Mouse (Mus musculus) urinary bladder, adult 2 months (tissue): ENCODE results near the gene Olfr25. TPM values are rescaled to one million over a fixed set of nuclear protein-coding genes. Genes with fewer than 3 reads are reported as not detected.

ENCODE experiments used
- DNase-seq: peaks from one replicate; pipeline ENCODE4 v3.0.0; 2022; ENCODE audit warnings: low spot score
- polyA plus RNA-seq: library from polyadenylated mRNA; depleted of rRNA; stranded (reverse); fragments of >200 nt; gene quantifications from 2 replicates; pipeline ENCODE4 v1.2.3, GENCODE M21; 2012; rRNA removed

Olfr25 gene
- not detected in 2 replicates for polyA plus RNA-seq

DNA sequence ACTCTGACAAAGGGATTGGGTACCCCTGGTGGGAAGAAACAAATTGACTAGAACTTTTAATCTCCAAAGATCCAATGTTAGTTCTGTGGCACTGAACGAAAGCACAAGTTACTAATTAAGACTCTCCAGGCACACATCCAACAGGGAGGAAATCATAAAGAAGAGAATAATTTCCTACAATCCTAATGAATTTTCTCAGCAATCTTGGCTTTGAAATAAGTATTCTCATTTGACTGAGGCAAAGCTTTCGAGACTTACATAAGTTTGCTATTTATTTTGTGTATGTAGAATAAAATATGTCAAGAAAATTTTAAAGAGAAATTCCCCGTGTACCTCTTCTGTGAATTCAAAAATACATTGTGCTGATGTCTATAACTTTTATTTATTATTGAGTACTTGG lies at the start of gene Olfr25:
Olfr25 (plus strand) TSS at position 301 of the 400 bp plus-strand sequence.
- no peak for DNase-seq

DNA sequence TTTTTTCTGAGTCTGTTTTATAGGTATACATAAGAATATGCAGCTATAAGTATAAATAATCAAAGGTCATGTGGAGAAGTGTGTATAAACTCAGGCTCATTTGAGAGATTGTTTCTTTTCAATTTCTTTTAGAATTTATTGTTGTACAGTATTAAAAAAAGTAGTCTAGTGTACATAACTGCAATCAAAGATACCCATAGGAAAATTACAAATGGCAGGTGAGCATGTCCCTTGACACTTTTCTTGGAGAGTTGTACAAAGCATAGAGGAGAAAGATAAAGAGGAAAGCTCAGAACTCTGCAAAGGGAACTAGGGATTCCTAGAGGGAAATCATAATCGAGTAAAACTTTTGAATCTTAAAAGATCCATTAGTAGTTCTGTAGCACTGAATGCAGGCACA lies 38.1 kb upstream of the Olfr25 start, which contains the start of gene Olfr896-ps1:
Olfr896-ps1 (plus strand) TSS at position 301 of the 400 bp plus-strand sequence.
- no peak for DNase-seq

DNA sequence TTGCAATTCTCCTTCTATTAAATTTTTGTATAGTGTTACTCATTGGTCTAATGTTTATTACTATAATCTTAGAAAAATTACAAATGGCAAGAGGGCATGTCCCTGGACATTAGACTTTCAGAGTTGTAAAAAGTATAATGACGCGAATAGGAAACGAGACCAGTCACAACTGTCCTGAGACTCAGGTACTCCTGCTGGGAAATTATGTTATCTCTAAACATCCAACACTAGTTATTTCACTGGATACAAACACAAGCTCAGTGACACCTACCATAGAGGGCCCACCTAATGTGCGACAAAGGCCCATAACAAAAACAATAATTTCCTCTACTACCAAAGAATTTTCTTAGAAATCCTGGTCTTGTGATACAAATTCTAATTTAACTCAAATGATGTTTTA lies 19.3 kb downstream of the Olfr25 start, which contains the start of gene Olfr898:
Olfr898 (plus strand) TSS at position 301 of the 400 bp plus-strand sequence.
- no peak for DNase-seq

DNA sequence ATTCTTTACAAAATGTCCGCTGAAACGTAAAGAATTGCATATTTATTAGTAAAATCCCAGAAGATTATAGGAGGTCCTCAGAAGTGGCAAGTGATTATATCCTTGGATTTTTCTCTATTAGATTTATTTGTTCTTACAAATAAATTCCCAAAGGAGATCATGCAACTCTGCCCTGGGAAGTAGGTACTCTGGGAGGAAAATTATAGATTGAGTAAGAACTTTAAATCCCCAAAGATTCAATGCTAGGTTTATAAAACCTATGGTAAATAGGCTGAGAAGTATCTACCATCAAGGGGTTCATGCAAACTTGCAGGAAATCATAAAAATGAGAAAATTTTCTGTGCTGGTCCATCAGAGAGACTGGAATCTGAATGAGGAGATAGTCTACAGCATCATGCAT lies 37.7 kb downstream of the Olfr25 start, which contains the start of gene Olfr250:
Olfr250 (plus strand) TSS at position 301 of the 400 bp plus-strand sequence.
- no peak for DNase-seq

DNA sequence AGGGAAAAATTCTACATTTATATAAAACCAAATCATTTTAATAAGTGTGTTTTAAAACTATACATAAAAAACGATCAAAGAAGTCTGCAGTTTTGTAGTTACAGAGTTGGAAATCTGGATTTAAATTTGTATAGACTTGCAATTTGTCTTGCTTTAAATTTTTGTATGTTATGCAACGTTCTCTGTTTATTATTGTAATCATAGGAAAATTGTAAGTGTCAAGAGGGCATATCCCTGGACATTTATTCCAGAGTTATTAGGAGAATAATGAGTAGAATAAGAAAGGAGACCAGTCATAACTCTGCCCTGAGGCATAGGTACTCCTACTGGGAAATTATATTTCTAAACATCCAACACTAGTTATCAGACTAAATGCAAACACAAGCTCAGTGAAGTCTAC lies 47.9 kb downstream of the Olfr25 start, which contains the start of gene Olfr251:
Olfr251 (plus strand) TSS at position 301 of the 400 bp plus-strand sequence.
- no peak for DNase-seq

Other genes starting within 250 kb of the Olfr25 start
- not detected in 2 replicates for gene Olfr887, start 245.0 kb upstream of the Olfr25 start, polyA plus RNA-seq
- not detected in 2 replicates for gene Olfr888, start 220.9 kb upstream of the Olfr25 start, polyA plus RNA-seq
- gene Olfr889, start 213.9 kb upstream of the Olfr25 start, polyA plus RNA-seq = not detected in 2 replicates
- gene Olfr890, start 186.5 kb upstream of the Olfr25 start, polyA plus RNA-seq = not detected in 2 replicates
- not detected in 2 replicates for gene Olfr891, start 148.2 kb upstream of the Olfr25 start, polyA plus RNA-seq
- gene Olfr893, start 120.7 kb upstream of the Olfr25 start, polyA plus RNA-seq = 0.18 and 0.36 TPM in 2 replicates
- gene Olfr894, start 111.0 kb upstream of the Olfr25 start, polyA plus RNA-seq = not detected in 2 replicates
- 0.12 and 0.19 TPM in 2 replicates for gene Olfr143, start 76.3 kb upstream of the Olfr25 start, polyA plus RNA-seq
- gene Olfr895, start 61.2 kb upstream of the Olfr25 start, polyA plus RNA-seq = 0.27 and 0.48 TPM in 2 replicates
- not detected in 2 replicates for gene Olfr896-ps1, start 38.0 kb upstream of the Olfr25 start, polyA plus RNA-seq
- gene Olfr898, start 19.4 kb downstream of the Olfr25 start, polyA plus RNA-seq = not detected in 2 replicates
- gene Olfr250, start 37.8 kb downstream of the Olfr25 start, polyA plus RNA-seq = not detected in 2 replicates
- not detected in 2 replicates for gene Olfr251, start 48.0 kb downstream of the Olfr25 start, polyA plus RNA-seq
- not detected in 2 replicates for gene Olfr147, start 72.6 kb downstream of the Olfr25 start, polyA plus RNA-seq
- gene Olfr901, start 100.4 kb downstream of the Olfr25 start, polyA plus RNA-seq = not detected in 2 replicates
- gene Olfr902, start 118.6 kb downstream of the Olfr25 start, polyA plus RNA-seq = not detected in 2 replicates
- not detected in 2 replicates for gene Olfr904, start 134.1 kb downstream of the Olfr25 start, polyA plus RNA-seq
- gene Olfr905, start 142.0 kb downstream of the Olfr25 start, polyA plus RNA-seq = not detected in 2 replicates
- gene Olfr906, start 158.0 kb downstream of the Olfr25 start, polyA plus RNA-seq = not detected in 2 replicates
- gene Olfr907, start 166.7 kb downstream of the Olfr25 start, polyA plus RNA-seq = not detected in 2 replicates
- gene Olfr911-ps1, start 192.5 kb downstream of the Olfr25 start, polyA plus RNA-seq = not detected in 2 replicates
- not detected in 2 replicates for gene Olfr910, start 208.8 kb downstream of the Olfr25 start, polyA plus RNA-seq